Mouse (Mus musculus): ENCODE data around the gene Lpp. TPM values are rescaled to one million over a fixed set of nuclear protein-coding genes. Genes with fewer than 3 reads are reported as not detected.
A peak's percentile ranks its signal among the peaks of the same experiment; 100 is the strongest.

The Lpp gene
- polyA plus RNA-seq, 1 experiment from 2014 or later = 10.7 TPM

GRCm38 (mm10) chr16:24910321-24910720 lies 517.0 kb downstream of the Lpp start:
- H3K4me2 ChIP-seq (ENCODE audit: low read depth, low read length) = no peak overlapping the region
- no peak overlapping the region for H3K9ac ChIP-seq (replicated peaks)
- no peaks in the 10 kb centered on the region for H3K9me3 ChIP-seq (ENCODE audit: low read length)
- ATAC-seq (no peak), DNase-seq (no peak)
- no peaks in the 10 kb centered on the region for H3K36me3 ChIP-seq (replicated peaks; ENCODE audit: insufficient read depth, low read length)
- no peak overlapping the region for H3K4me3 ChIP-seq (ENCODE audit: low read depth, low read length)
- peaks cover 6% of the 10 kb centered on the region; the same call in 1 of the 2 replicates for H3K4me1 ChIP-seq (ENCODE audit: insufficient read depth)
- 69% methylated on average over 6 of the region's 6 CpGs for WGBS (ENCODE audit: insufficient replicate concordance)
- TF ChIP-seq CTCF (IDR thresholded peaks at IDR 0.05; ENCODE audit: low read depth) = no peak
- TF ChIP-seq EP300 (IDR thresholded peaks at IDR 0.05; ENCODE audit: low read depth) = no peak
- H3K27ac ChIP-seq (ENCODE audit: low read depth) = no peak overlapping the region
- H3K27me3 ChIP-seq (ENCODE audit: insufficient read depth, low read length) = no peaks in the 10 kb centered on the region

- TF ChIP-seq CTCF (IDR thresholded peaks at IDR 0.05; ENCODE audit: low read depth) (peak; percentile 48), EP300 (IDR thresholded peaks at IDR 0.05; ENCODE audit: low read depth) (no peak)
- 47% methylated on average over 3 of the region's 3 CpGs for WGBS (ENCODE audit: insufficient replicate concordance)
- no peak overlapping the region for H3K4me2 ChIP-seq (ENCODE audit: low read depth, low read length)
- no peak overlapping the region for H3K4me3 ChIP-seq (ENCODE audit: low read depth, low read length)
- peaks cover 6% of the 10 kb centered on the region; the same call in 1 of the 2 replicates for H3K4me1 ChIP-seq (ENCODE audit: insufficient read depth)
- no peak overlapping the region for H3K9ac ChIP-seq (replicated peaks)
- no peak overlapping the region for H3K27ac ChIP-seq (ENCODE audit: low read depth)
- DNase-seq (no peak), ATAC-seq (no peak)
- H3K36me3 ChIP-seq (replicated peaks; ENCODE audit: insufficient read depth, low read length) = no peaks in the 10 kb centered on the region
- no peaks in the 10 kb centered on the region for H3K9me3 ChIP-seq (ENCODE audit: low read length)
- no peaks in the 10 kb centered on the region for H3K27me3 ChIP-seq (ENCODE audit: insufficient read depth, low read length)
Measured at GRCm38 (mm10) chr16:24910834-24911233, 517.5 kb downstream of the Lpp start.

- 71% methylated on average over 1 of the region's 1 CpGs for WGBS (ENCODE audit: insufficient replicate concordance)
- H3K4me1 ChIP-seq (ENCODE audit: insufficient read depth) = peaks cover 6% of the 10 kb centered on the region; the same call in 1 of the 2 replicates
- ATAC-seq (no peak), DNase-seq (no peak)
- no peak overlapping the region for H3K27ac ChIP-seq (ENCODE audit: low read depth)
- H3K4me3 ChIP-seq (ENCODE audit: low read depth, low read length) = no peak overlapping the region
- H3K4me2 ChIP-seq (ENCODE audit: low read depth, low read length) = no peak overlapping the region
- no peaks in the 10 kb centered on the region for H3K9me3 ChIP-seq (ENCODE audit: low read length)
- H3K9ac ChIP-seq (replicated peaks) = no peak overlapping the region
- no peak for TF ChIP-seq EP300 (IDR thresholded peaks at IDR 0.05; ENCODE audit: low read depth)
- TF ChIP-seq CTCF (IDR thresholded peaks at IDR 0.05; ENCODE audit: low read depth) = no peak
- H3K36me3 ChIP-seq (replicated peaks; ENCODE audit: insufficient read depth, low read length) = no peaks in the 10 kb centered on the region
- no peaks in the 10 kb centered on the region for H3K27me3 ChIP-seq (ENCODE audit: insufficient read depth, low read length)
Measured at GRCm38 (mm10) chr16:24912381-24912780, 519.1 kb downstream of the Lpp start.

GRCm38 (mm10) chr16:24913021-24913420 lies 519.7 kb downstream of the Lpp start:
- WGBS (ENCODE audit: insufficient replicate concordance) = 43% methylated on average over 3 of the region's 3 CpGs
- Histone ChIP-seq H3K4me2 (ENCODE audit: low read depth, low read length) (no peak overlapping the region), H3K27ac (ENCODE audit: low read depth) (no peak overlapping the region), H3K36me3 (replicated peaks; ENCODE audit: insufficient read depth, low read length) (no peaks in the 10 kb centered on the region), H3K4me1 (ENCODE audit: insufficient read depth) (peaks cover 6% of the 10 kb centered on the region; the same call in 1 of the 2 replicates), H3K4me3 (ENCODE audit: low read depth, low read length) (no peak overlapping the region), H3K9me3 (ENCODE audit: low read length) (no peaks in the 10 kb centered on the region), H3K9ac (replicated peaks) (no peak overlapping the region), H3K27me3 (ENCODE audit: insufficient read depth, low read length) (no peaks in the 10 kb centered on the region)
- TF ChIP-seq EP300 (IDR thresholded peaks at IDR 0.05; ENCODE audit: low read depth) (no peak), CTCF (IDR thresholded peaks at IDR 0.05; ENCODE audit: low read depth) (no peak)
- ATAC-seq (no peak), DNase-seq (no peak)

GRCm38 (mm10) chr16:24913641-24914392 lies 520.5 kb downstream of the Lpp start:
- ATAC-seq = no peak
- Histone ChIP-seq H3K27ac (ENCODE audit: low read depth) (no peak overlapping the region), H3K9ac (replicated peaks) (no peak overlapping the region), H3K4me3 (ENCODE audit: low read depth, low read length) (no peak overlapping the region), H3K27me3 (ENCODE audit: insufficient read depth, low read length) (no peaks in the 10 kb centered on the region), H3K4me2 (ENCODE audit: low read depth, low read length) (no peak overlapping the region), H3K9me3 (ENCODE audit: low read length) (no peaks in the 10 kb centered on the region), H3K36me3 (replicated peaks; ENCODE audit: insufficient read depth, low read length) (no peaks in the 10 kb centered on the region), H3K4me1 (ENCODE audit: insufficient read depth) (peaks cover 6% of the 10 kb centered on the region; the same call in 1 of the 2 replicates)
- 56% methylated on average over 7 of the region's 7 CpGs for whole genome bisulfite sequencing (ENCODE audit: insufficient replicate concordance)
- DNase-seq = no peak
- TF ChIP-seq CTCF (IDR thresholded peaks at IDR 0.05; ENCODE audit: low read depth) (no peak), EP300 (IDR thresholded peaks at IDR 0.05; ENCODE audit: low read depth) (no peak)

GRCm38 (mm10) chr16:24914393-24914751 lies 521.1 kb downstream of the Lpp start:
- DNase-seq = no peak
- no peak overlapping the region for H3K27ac ChIP-seq (ENCODE audit: low read depth)
- no peaks in the 10 kb centered on the region for H3K36me3 ChIP-seq (replicated peaks; ENCODE audit: insufficient read depth, low read length)
- H3K4me1 ChIP-seq (ENCODE audit: insufficient read depth) = peaks cover 6% of the 10 kb centered on the region; the same call in 1 of the 2 replicates
- H3K4me3 ChIP-seq (ENCODE audit: low read depth, low read length) = no peak overlapping the region
- TF ChIP-seq EP300 (IDR thresholded peaks at IDR 0.05; ENCODE audit: low read depth) (no peak), CTCF (IDR thresholded peaks at IDR 0.05; ENCODE audit: low read depth) (no peak)
- H3K9ac ChIP-seq (replicated peaks) = no peak overlapping the region
- H3K27me3 ChIP-seq (ENCODE audit: insufficient read depth, low read length) = no peaks in the 10 kb centered on the region
- H3K9me3 ChIP-seq (ENCODE audit: low read length) = no peaks in the 10 kb centered on the region
- ATAC-seq = no peak
- 65% methylated on average over 3 of the region's 3 CpGs for WGBS (ENCODE audit: insufficient replicate concordance)
- H3K4me2 ChIP-seq (ENCODE audit: low read depth, low read length) = no peak overlapping the region

Data from liver, postnatal 0 days (tissue).